Mouse (Mus musculus) kidney, postnatal 0 days (tissue): ENCODE results near the gene Osgep. TPM values are rescaled to one million over a fixed set of nuclear protein-coding genes. Genes with fewer than 3 reads are reported as not detected.
"Not testable (repeated sequence)": the region's sequence is repeated elsewhere in the genome, so short reads cannot be mapped to it uniquely, and the experiment has no call there.

Experiments used
- ATAC-seq: fragments of 200-750 bp; cut with Nextera tagmentation; replicated peaks from 2 replicates; pipeline ENCODE4 v1.8.0; 2017; ENCODE audit warnings: low read depth, moderate number of reproducible peaks, moderate TSS enrichment, moderate library complexity; ENCODE audit not compliant: low FRiP score
- DNase-seq: peaks from one replicate; pipeline ENCODE4 v3.0.0-alpha.2; 2016; ENCODE audit warnings: low spot score
- H3K27ac ChIP-seq: fragments of 300-500 bp; sonication (generic); 2 replicates; pipeline ENCODE4 v1.5.1; 2014; ENCODE audit warnings: mild to moderate bottlenecking
- H3K27me3 ChIP-seq: fragments of 300-500 bp; sonication (generic); 2 replicates; pipeline ENCODE4 v1.6.1; 2014; ENCODE audit warnings: low read length, mixed read lengths; ENCODE audit not compliant: insufficient read depth
- H3K36me3 ChIP-seq: fragments of 300-500 bp; sonication (generic); 2 replicates; pipeline ENCODE4 v1.6.1; 2014; ENCODE audit warnings: low read length, mixed read lengths; ENCODE audit not compliant: insufficient read depth
- H3K4me1 ChIP-seq: fragments of 300-500 bp; sonication (generic); replicated peaks from 2 replicates; pipeline ENCODE4 v1.6.1; 2014; ENCODE audit warnings: antibody characterized with exemption, low read length, mixed read lengths; ENCODE audit not compliant: insufficient read depth
- H3K4me2 ChIP-seq: fragments of 300-500 bp; sonication (generic); 2 replicates; pipeline ENCODE4 v1.6.1; 2014; ENCODE audit warnings: mild to moderate bottlenecking, low read length, moderate library complexity, mixed read lengths
- H3K4me3 ChIP-seq: fragments of 300-500 bp; sonication (generic); replicated peaks from 2 replicates; pipeline ENCODE4 v1.5.1; 2014; ENCODE audit warnings: low read depth, low read length
- H3K9ac ChIP-seq: fragments of 300-500 bp; sonication (generic); 2 replicates; pipeline ENCODE4 v1.6.1; 2014; ENCODE audit warnings: low read depth, low read length
- H3K9me3 ChIP-seq: fragments of 300-500 bp; sonication (generic); replicated peaks from 2 replicates; pipeline ENCODE4 v1.6.1; 2016; ENCODE audit warnings: low read length, inconsistent platforms, mixed read lengths
- CTCF ChIP-seq: IDR thresholded peaks from 2 replicates; pipeline ENCODE4 v1.5.1; 2016; ENCODE audit warnings: antibody characterized with exemption, low read depth, mild to moderate bottlenecking, moderate library complexity
- WGBS: fragments of 180-500 bp; shearing (Covaris S2); extraction: QIAGEN DNeasy Blood & Tissue Kit; methylation state at CpG from one replicate; pipeline ENCODE4 v1.1.7; 2014; 5-methylcytosine and 5-hydroxymethylcytosine counted together
- polyA plus RNA-seq: library from polyadenylated mRNA; unstranded; fragments of >200 nt; fragmentation: Nextera tagmentation; extraction: Ambion mirVana; gene quantifications from 2 replicates; pipeline ENCODE4 v1.2.1, GENCODE M21; 2015

Osgep gene
- polyA plus RNA-seq, 1 experiment from 2014 or later, result 122 TPM

GRCm38 (mm10) chr14:50911356-50911755 is 13.3 kb downstream of the Osgep start:
- Histone ChIP-seq H3K4me3 (no peak overlapping the region), H3K27me3 (no peaks in the 10 kb centered on the region), H3K36me3 (peaks cover 38% of the 10 kb centered on the region; the same call in 1 of the 2 replicates), H3K9me3 (no peaks in the 10 kb centered on the region), H3K27ac (no peak overlapping the region), H3K4me2 (no peak overlapping the region), H3K4me1 (no peaks in the 10 kb centered on the region), H3K9ac (no peak overlapping the region)
- WGBS, result 66% methylated on average over 3 of the region's 3 CpGs
- DNase-seq (no peak), ATAC-seq (no peak)
- no peak for TF ChIP-seq CTCF

DNA sequence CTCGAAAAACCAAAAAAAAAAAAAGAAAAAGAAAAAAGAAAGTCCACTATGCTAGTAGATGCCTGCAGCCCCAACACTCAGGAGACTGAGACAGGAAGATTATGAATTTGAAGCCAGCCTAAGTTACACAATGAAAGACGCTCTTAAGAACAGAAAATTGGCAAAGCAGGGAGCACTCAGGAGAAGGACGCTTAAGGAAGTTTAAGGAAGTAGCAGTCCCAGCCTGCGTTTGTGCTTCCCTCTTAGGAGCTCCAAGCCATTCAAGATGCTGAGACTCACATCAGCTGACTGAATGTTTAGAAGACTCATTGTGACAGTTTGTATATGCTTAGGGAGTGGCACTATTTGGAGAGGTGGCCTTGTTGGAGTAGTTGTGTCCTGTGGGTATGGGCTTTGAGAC is 16.6 kb downstream of the Osgep start:
- no peaks in the 10 kb centered on the region for H3K4me1 ChIP-seq
- WGBS, result 85% methylated on average over 4 of the region's 4 CpGs
- H3K9ac ChIP-seq, result no peak overlapping the region
- no peak for TF ChIP-seq CTCF
- H3K36me3 ChIP-seq, result 0 out of 2 replicates have a peak, but pooled peaks cover 17% of the 10 kb centered on the region
- no peak for DNase-seq
- no peak overlapping the region for H3K4me2 ChIP-seq
- H3K27me3 ChIP-seq, result no peaks in the 10 kb centered on the region
- no peak overlapping the region for H3K4me3 ChIP-seq
- no peak for ATAC-seq
- H3K9me3 ChIP-seq, result no peaks in the 10 kb centered on the region
- H3K27ac ChIP-seq, result no peak overlapping the region

- ATAC-seq, result not testable (repeated sequence)
These were observed 19.4 kb downstream of the Osgep start for GRCm38 (mm10) chr14:50905327-50905726.

GRCm38 (mm10) chr14:50904828-50905129 is 19.9 kb downstream of the Osgep start:
- no peak for DNase-seq

More at GRCm38 (mm10) chr14:50905327-50905726, 19.4 kb downstream of the Osgep start:
- H3K9me3 ChIP-seq, H3K9ac ChIP-seq, H3K4me1 ChIP-seq, DNase-seq, H3K4me2 ChIP-seq, H3K36me3 ChIP-seq, H3K4me3 ChIP-seq, H3K27ac ChIP-seq, H3K27me3 ChIP-seq: not testable (repeated sequence)

GRCm38 (mm10) chr14:50903973-50904827 is 20.5 kb downstream of the Osgep start:
- TF ChIP-seq CTCF, result peak; percentile 65
- H3K27ac ChIP-seq, result no peak overlapping the region
- peak overlapping the region; percentile 29 for H3K4me3 ChIP-seq
- no peaks in the 10 kb centered on the region for H3K9me3 ChIP-seq
- no peaks in the 10 kb centered on the region for H3K4me1 ChIP-seq
- H3K36me3 ChIP-seq, result no peaks in the 10 kb centered on the region
- ATAC-seq (peak; percentile 86), DNase-seq (peak; percentile 70)
- peak overlapping the region; percentile 67 for H3K4me2 ChIP-seq
- 4% methylated on average over 26 of the region's 26 CpGs for WGBS
- H3K27me3 ChIP-seq, result no peaks in the 10 kb centered on the region
- peak overlapping the region; percentile 58 for H3K9ac ChIP-seq

More at GRCm38 (mm10) chr14:50904828-50905129, 19.9 kb downstream of the Osgep start:
- Histone ChIP-seq H3K27ac (no peak overlapping the region), H3K9me3 (no peaks in the 10 kb centered on the region), H3K4me2 (no peak overlapping the region), H3K27me3 (no peaks in the 10 kb centered on the region), H3K4me3 (no peak overlapping the region), H3K9ac (no peak overlapping the region), H3K36me3 (no peaks in the 10 kb centered on the region), H3K4me1 (no peaks in the 10 kb centered on the region)
- TF ChIP-seq CTCF, result no peak
- ATAC-seq, result no peak
- WGBS, result 87% methylated on average over 4 of the region's 4 CpGs

GRCm38 (mm10) chr14:50897992-50898391 is 26.7 kb downstream of the Osgep start:
- WGBS, result 83% methylated on average over 2 of the region's 2 CpGs
- not testable (repeated sequence) for H3K9ac ChIP-seq, DNase-seq, H3K9me3 ChIP-seq, H3K4me2 ChIP-seq, ATAC-seq, H3K36me3 ChIP-seq, H3K4me1 ChIP-seq, H3K27me3 ChIP-seq, H3K4me3 ChIP-seq, H3K27ac ChIP-seq
